Mouse (Mus musculus): ENCODE data around the gene Nt5dc3.

DNA sequence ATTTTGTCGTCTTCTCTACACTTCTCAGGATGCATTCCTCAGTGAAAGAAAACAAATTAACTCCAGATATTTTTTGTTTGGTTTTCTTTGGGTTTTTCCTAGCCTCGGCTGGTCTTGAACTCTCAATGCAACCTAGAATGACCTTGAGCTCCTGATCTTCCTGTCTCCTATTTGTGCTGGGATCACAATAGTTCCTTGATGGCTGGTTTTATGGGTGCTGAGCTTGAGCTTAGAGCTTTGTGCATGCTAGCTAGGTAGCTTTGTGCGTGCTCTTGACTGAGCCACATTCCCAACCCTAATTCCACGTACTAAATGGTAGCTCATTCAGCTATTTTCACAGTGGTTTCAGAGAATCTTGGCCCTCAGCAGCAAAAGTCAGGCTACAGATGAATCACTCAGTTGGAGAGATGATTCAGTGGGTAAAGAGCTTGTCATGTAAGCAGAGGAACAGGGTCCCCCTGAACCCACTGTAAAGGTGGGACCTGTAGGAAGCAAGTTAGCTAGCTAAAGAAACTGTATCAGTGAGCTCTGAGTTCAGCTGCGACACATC is 5.4 kb downstream of the Nt5dc3 start:
- no peak for TF ChIP-seq ZC3H11A (IDR thresholded peaks at IDR 0.05; ENCODE audit: borderline replicate concordance, low read depth, low read length)
- no peak for TF ChIP-seq CHD2 (IDR thresholded peaks at IDR 0.05; ENCODE audit: low read depth, low read length)
- TF ChIP-seq ZNF384 (IDR thresholded peaks at IDR 0.05; ENCODE audit: low read depth, low read length) = no peak
- TF ChIP-seq HCFC1 (IDR thresholded peaks at IDR 0.05; ENCODE audit: borderline replicate concordance, insufficient read depth, low read length) = no peak
